Mouse (Mus musculus) heart, embryonic 11.5 days (tissue): ENCODE measurements around the gene Pum1. TPM values are rescaled to one million over a fixed set of nuclear protein-coding genes. Genes with fewer than 3 reads are reported as not detected.

Source experiments
- ATAC-seq: fragments of 200-750 bp; cut with Nextera tagmentation; replicated peaks from 2 replicates; pipeline ENCODE4 v1.8.0; 2017; ENCODE audit warnings: moderate library complexity; ENCODE audit not compliant: insufficient number of reproducible peaks, low FRiP score, low TSS enrichment
- H3K27ac ChIP-seq: fragments of 300-500 bp; sonication (generic); 2 replicates; pipeline ENCODE4 v1.5.1; 2014; ENCODE audit warnings: mild to moderate bottlenecking, low read depth, low read length
- H3K27me3 ChIP-seq: fragments of 300-500 bp; sonication (generic); 2 replicates; pipeline ENCODE4 v1.6.1; 2014; ENCODE audit warnings: mild to moderate bottlenecking, low read length, mixed read lengths; ENCODE audit not compliant: control insufficient read depth, insufficient read depth
- H3K36me3 ChIP-seq: fragments of 300-500 bp; sonication (generic); 2 replicates; pipeline ENCODE4 v1.6.1; 2014; ENCODE audit warnings: mild to moderate bottlenecking, low read length, moderate library complexity, mixed read lengths; ENCODE audit not compliant: control insufficient read depth, insufficient read depth
- H3K4me1 ChIP-seq: fragments of 300-500 bp; sonication (generic); 2 replicates; pipeline ENCODE4 v1.6.1; 2014; ENCODE audit warnings: low read length; ENCODE audit not compliant: control insufficient read depth, insufficient read depth
- H3K4me2 ChIP-seq: fragments of 300-500 bp; sonication (generic); 2 replicates; pipeline ENCODE4 v1.6.1; 2014; ENCODE audit warnings: mild to moderate bottlenecking, moderate library complexity
- H3K4me3 ChIP-seq: fragments of 300-500 bp; sonication (generic); 2 replicates; pipeline ENCODE4 v1.5.1; 2014; ENCODE audit warnings: low read depth, low read length
- H3K9ac ChIP-seq: fragments of 300-500 bp; sonication (generic); 2 replicates; pipeline ENCODE4 v1.6.1; 2014; ENCODE audit warnings: mild to moderate bottlenecking, low read depth, low read length, moderate library complexity
- H3K9me3 ChIP-seq: fragments of 300-500 bp; sonication (generic); replicated peaks from 2 replicates; pipeline ENCODE4 v1.6.1; 2016; ENCODE audit warnings: low read length; ENCODE audit not compliant: control insufficient read depth
- whole genome bisulfite sequencing: fragments of 180-500 bp; shearing (Covaris S2); extraction: QIAGEN DNeasy Blood & Tissue Kit; methylation state at CpG from one replicate; pipeline ENCODE4 v1.1.7; 2014; ENCODE audit not compliant: insufficient replicate concordance; 5-methylcytosine and 5-hydroxymethylcytosine counted together
- polyA plus RNA-seq: library from polyadenylated mRNA; unstranded; fragments of >200 nt; fragmentation: Nextera tagmentation; extraction: Ambion mirVana; gene quantifications from 2 replicates; pipeline ENCODE4 v1.2.1, GENCODE M21; 2014

Pum1 gene
- polyA plus RNA-seq, 1 experiment from 2014 or later = 68.3 TPM

DNA sequence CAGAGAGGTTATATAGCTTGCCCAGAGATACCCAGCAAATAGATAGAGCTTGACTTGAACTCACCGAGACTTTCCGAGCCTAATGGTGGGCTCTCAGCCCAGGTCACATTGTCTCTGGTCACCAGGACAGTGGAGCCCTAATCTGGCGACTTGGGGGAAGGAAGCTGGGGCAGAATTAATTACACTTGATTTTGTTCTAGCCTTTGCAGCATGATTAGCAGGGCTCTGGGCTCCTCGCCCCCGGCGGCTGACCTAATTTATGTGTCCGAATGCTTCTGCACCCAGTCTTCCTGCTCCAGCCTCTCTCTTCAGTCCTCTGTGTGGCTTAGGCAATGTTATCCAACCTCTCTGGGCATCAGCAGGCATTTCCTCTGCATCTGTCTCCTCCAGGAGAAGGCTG lies 148.3 kb downstream of the Pum1 start:
- Histone ChIP-seq H3K9me3 (no peaks in the 10 kb centered on the region), H3K27me3 (no peaks in the 10 kb centered on the region), H3K36me3 (no peaks in the 10 kb centered on the region), H3K9ac (no peak overlapping the region), H3K4me3 (no peak overlapping the region), H3K27ac (no peak overlapping the region), H3K4me2 (no peak overlapping the region), H3K4me1 (peaks cover 3% of the 10 kb centered on the region; the same call in 1 of the 2 replicates)
- WGBS = 59% methylated on average over 7 of the region's 7 CpGs
- no peak for ATAC-seq

DNA sequence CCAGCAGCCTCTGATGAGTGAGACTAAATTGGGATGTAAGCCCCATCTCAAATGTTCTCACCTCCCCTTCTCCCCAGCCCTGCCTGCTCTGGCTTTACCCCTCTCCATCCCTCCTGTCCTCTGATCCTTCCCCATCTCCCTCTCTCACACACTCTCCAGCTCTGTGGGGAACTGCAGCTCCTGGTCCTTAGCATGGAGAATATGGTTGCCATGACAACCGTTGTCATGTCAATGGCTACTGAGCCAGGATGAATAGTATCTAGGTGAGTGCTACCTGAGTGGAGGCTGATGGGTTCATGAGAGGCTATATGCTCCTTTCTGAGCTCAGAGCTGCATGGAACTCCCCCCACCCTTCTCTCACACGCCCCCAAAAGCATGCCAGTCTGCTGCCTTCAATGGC lies 150.8 kb downstream of the Pum1 start:
- 39% methylated on average over 2 of the region's 2 CpGs for WGBS
- H3K4me1 ChIP-seq = peaks cover 3% of the 10 kb centered on the region; the same call in 1 of the 2 replicates
- no peaks in the 10 kb centered on the region for H3K9me3 ChIP-seq

DNA sequence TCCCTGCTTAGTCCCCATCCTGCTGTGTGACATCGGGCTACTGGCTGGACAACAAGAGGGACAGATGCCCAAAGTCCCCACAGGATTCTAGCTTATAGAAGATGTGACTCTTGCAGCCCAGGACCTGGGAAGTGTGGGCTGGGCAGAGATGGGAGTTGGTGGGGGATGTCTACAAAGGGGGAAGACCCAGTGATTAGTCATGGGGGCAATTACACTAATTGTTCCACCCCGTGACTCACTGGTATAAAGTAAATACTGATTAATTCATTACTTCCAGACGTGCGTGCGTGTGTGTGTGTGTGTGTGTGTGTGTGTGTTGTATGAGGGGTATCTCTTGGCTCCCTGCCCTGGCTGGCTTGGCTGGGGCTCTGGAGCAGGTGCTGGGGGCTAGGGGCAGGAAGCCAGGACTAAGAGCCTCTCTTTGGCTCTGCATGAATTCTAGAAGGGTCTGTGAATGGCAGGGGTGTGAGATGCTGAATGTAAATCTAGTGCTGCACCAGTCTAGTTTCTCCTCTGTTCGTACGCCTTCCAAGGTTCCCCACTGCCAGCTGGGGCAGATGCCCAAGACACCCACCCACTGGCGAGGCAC lies 151.7 kb downstream of the Pum1 start:
- 69% methylated on average over 8 of the region's 8 CpGs for WGBS
- no peak for ATAC-seq
- no peak overlapping the region for H3K4me3 ChIP-seq
- H3K36me3 ChIP-seq = no peaks in the 10 kb centered on the region
- no peak overlapping the region for H3K9ac ChIP-seq
- no peaks in the 10 kb centered on the region for H3K27me3 ChIP-seq
- H3K4me2 ChIP-seq = no peak overlapping the region
- no peak overlapping the region for H3K27ac ChIP-seq
- no peaks in the 10 kb centered on the region for H3K9me3 ChIP-seq
- peaks cover 3% of the 10 kb centered on the region; the same call in 1 of the 2 replicates for H3K4me1 ChIP-seq

More for the DNA sequence above, 150.8 kb downstream of the Pum1 start:
- Histone ChIP-seq H3K4me2 (no peak overlapping the region), H3K4me3 (no peak overlapping the region), H3K27ac (no peak overlapping the region), H3K36me3 (no peaks in the 10 kb centered on the region), H3K9ac (no peak overlapping the region), H3K27me3 (no peaks in the 10 kb centered on the region)
- ATAC-seq = no peak

DNA sequence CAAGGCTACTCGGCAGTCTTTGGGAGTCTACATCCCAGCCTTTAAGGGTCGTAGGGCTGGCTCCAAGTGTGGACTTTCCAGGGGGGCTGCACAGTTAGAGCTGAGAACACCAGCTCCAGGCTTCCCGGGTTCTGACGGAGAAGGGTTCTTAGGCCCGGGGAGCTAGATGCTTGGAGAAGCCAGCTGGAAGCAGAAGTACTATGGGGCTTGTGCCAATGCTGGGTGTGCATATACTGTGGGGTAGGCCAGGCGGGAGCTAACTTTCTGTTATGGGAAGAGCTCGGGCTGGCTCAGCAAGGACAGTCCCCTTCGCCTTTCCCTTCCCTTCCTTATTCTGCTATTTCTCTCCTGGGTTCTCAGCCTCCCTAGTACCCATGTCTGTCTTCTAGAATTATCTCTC lies 152.7 kb downstream of the Pum1 start:
- H3K36me3 ChIP-seq = no peaks in the 10 kb centered on the region
- no peak overlapping the region for H3K27ac ChIP-seq
- no peaks in the 10 kb centered on the region for H3K9me3 ChIP-seq
- H3K4me3 ChIP-seq = no peak overlapping the region
- ATAC-seq = no peak
- no peak overlapping the region for H3K4me2 ChIP-seq
- peaks cover 5% of the 10 kb centered on the region; the same call in 1 of the 2 replicates for H3K4me1 ChIP-seq
- H3K27me3 ChIP-seq = no peaks in the 10 kb centered on the region
- no peak overlapping the region for H3K9ac ChIP-seq
- WGBS = 86% methylated on average over 8 of the region's 8 CpGs

DNA sequence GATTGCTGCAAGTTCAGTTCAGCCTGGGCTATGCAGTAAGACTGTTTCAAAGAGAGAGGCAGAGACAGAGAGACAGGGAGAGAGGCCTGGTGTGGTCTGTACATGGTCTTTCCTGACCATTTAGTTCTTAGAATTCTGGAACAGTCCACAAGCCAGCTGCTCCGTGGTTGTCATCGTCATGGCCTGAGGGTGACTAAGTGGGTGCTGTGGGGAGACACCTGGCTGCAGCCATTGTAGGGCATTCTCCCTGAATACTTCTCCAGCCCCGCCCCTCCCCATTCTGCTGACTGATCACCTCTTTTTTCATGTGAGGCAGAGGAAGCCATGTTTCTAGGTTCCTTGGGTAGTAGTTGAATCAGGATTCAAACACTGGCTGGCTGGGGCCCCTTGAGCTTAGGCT lies 156.7 kb downstream of the Pum1 start:
- H3K4me1 ChIP-seq = 0 out of 2 replicates have a peak, but pooled peaks cover 2% of the 10 kb centered on the region
- no peaks in the 10 kb centered on the region for H3K27me3 ChIP-seq
- no peak overlapping the region for H3K27ac ChIP-seq
- H3K4me3 ChIP-seq = no peak overlapping the region
- no peak for ATAC-seq
- H3K4me2 ChIP-seq = no peak overlapping the region
- H3K9me3 ChIP-seq = no peaks in the 10 kb centered on the region
- no peaks in the 10 kb centered on the region for H3K36me3 ChIP-seq
- H3K9ac ChIP-seq = no peak overlapping the region
- WGBS = 70% methylated on average over 3 of the region's 3 CpGs

DNA sequence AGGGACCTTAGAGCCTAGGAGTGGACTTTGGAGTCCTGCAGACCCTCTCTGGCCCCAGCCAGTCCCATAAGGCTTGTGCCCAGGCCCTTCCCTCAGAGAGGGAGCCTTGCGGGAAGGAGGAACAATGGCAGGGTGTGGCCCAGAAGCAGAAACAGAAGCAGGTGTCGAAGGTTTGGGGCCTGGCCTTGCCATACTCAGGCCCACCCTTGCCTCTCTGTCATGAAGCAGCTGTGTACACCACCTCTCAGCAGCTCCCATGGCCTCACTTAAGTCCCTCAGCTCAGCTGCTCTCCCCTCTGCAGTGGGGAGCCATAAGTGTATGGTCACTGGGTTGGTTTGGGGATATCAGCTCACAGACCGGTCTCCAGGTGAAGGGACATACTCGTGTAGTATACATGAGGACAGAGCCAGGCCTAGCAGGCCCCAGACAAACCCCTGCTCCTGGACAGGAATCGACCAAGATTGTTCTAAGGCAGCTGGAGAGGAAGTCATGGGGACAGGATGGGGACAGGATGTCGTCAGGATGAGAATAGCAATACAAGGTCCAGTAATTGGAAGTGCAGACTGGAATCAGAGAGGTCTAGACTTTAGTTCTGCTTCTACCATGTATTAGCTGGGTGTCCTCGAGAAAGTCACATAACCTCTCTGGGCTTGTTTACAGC lies 157.6 kb downstream of the Pum1 start:
- Histone ChIP-seq H3K9ac (no peak overlapping the region), H3K27ac (no peak overlapping the region), H3K36me3 (no peaks in the 10 kb centered on the region), H3K4me3 (no peak overlapping the region), H3K27me3 (no peaks in the 10 kb centered on the region), H3K4me2 (no peak overlapping the region), H3K4me1 (0 out of 2 replicates have a peak, but pooled peaks cover 2% of the 10 kb centered on the region), H3K9me3 (no peaks in the 10 kb centered on the region)
- 65% methylated on average over 7 of the region's 7 CpGs for WGBS
- ATAC-seq = no peak

DNA sequence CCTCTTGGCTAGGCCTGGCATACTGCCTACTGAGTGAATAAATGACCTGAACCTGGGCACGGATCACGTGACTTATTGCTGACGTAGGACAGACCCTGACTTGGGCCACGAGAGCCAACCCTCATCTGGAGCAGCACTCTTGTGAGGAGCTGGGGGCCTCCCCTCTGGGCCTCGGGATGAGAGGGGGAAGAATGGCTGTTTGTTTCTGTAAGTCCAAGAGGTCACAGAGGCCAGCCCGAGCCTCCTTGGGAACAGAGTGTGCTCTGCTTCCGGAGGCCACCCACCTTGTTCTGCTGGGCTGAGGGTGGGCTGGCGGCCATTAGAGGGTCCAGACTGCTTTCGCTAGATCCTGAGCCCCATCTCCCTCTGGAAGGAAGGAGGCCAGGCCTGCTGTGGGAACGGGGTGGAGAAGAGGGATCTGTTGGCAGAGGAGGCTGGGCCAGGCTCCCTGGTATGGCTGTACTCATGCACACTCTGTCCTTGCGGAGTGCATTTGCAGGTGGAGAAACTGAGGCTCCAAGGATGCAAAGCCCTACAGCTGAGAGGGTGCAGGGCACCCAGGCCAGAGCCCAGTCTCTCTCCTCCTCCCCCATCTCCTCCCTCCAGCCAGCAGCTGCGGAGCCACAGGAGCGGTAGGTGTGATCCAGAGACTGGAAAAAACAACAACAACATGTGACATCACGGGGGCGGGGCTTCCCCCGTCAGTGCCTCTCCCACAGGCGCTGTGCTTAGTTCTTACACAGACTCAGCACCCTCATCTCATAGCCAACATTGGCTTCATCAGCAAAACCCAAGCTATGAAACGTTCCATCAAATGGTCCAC lies 165.9 kb downstream of the Pum1 start:
- Histone ChIP-seq H3K4me3 (no peak overlapping the region), H3K4me1 (peaks cover 7% of the 10 kb centered on the region), H3K4me2 (peak overlapping the region; percentile 34), H3K36me3 (no peaks in the 10 kb centered on the region), H3K27me3 (no peaks in the 10 kb centered on the region), H3K27ac (no peak overlapping the region), H3K9ac (0 out of 2 replicates have a peak overlapping the region, but pooled peaks have one; percentile 22), H3K9me3 (no peaks in the 10 kb centered on the region)
- WGBS = 15% methylated on average over 18 of the region's 18 CpGs
- ATAC-seq = peak; percentile 39; the same call in 1 of the 2 replicates
